Mouse (Mus musculus): Measurements from ENCODE around the gene Fam47e. TPM values are rescaled to one million over a fixed set of nuclear protein-coding genes. Genes with fewer than 3 reads are reported as not detected.

The Fam47e gene
- polyA plus RNA-seq, 1 experiment from 2014 or later = not detected

GRCm38 (mm10) chr5:92607492-92608229 is 52.8 kb downstream of the Fam47e start:
- no peaks in the 10 kb centered on the region for H3K36me3 ChIP-seq (ENCODE audit: control insufficient read depth, insufficient read depth, low read length)
- 88% methylated on average over 5 of the region's 5 CpGs for WGBS
- H3K27me3 ChIP-seq (ENCODE audit: control insufficient read depth, insufficient read depth, low read length) = no peaks in the 10 kb centered on the region
- H3K4me3 ChIP-seq (ENCODE audit: low read depth, low read length) = no peak overlapping the region
- H3K4me1 ChIP-seq (ENCODE audit: control insufficient read depth, insufficient read depth, low read length) = no peaks in the 10 kb centered on the region
- no peak overlapping the region for H3K4me2 ChIP-seq (ENCODE audit: low read depth, severe bottlenecking)
- ATAC-seq (ENCODE audit: insufficient number of reproducible peaks, low FRiP score, low TSS enrichment, low read depth) = no peak
- H3K9me3 ChIP-seq (ENCODE audit: control insufficient read depth, low read length) = no peaks in the 10 kb centered on the region
- H3K27ac ChIP-seq (replicated peaks; ENCODE audit: low read depth, low read length) = no peak overlapping the region
- DNase-seq (ENCODE audit: low spot score) = no peak
- H3K9ac ChIP-seq (ENCODE audit: low read length) = no peak overlapping the region

- H3K4me2 ChIP-seq (ENCODE audit: low read depth, severe bottlenecking) = no peak overlapping the region
- no peak overlapping the region for H3K4me3 ChIP-seq (ENCODE audit: low read depth, low read length)
- H3K36me3 ChIP-seq (ENCODE audit: control insufficient read depth, insufficient read depth, low read length) = no peaks in the 10 kb centered on the region
- WGBS = 89% methylated on average over 4 of the region's 4 CpGs
- ATAC-seq (ENCODE audit: insufficient number of reproducible peaks, low FRiP score, low TSS enrichment, low read depth) = no peak
- H3K27me3 ChIP-seq (ENCODE audit: control insufficient read depth, insufficient read depth, low read length) = no peaks in the 10 kb centered on the region
- no peak for DNase-seq (ENCODE audit: low spot score)
- no peak overlapping the region for H3K9ac ChIP-seq (ENCODE audit: low read length)
- H3K4me1 ChIP-seq (ENCODE audit: control insufficient read depth, insufficient read depth, low read length) = no peaks in the 10 kb centered on the region
- H3K27ac ChIP-seq (replicated peaks; ENCODE audit: low read depth, low read length) = no peak overlapping the region
- no peaks in the 10 kb centered on the region for H3K9me3 ChIP-seq (ENCODE audit: control insufficient read depth, low read length)
Observed at GRCm38 (mm10) chr5:92612756-92613155, 57.9 kb downstream of the Fam47e start.

- DNase-seq (ENCODE audit: low spot score) = no peak
- no peaks in the 10 kb centered on the region for H3K9me3 ChIP-seq (ENCODE audit: control insufficient read depth, low read length)
Observed at GRCm38 (mm10) chr5:92621883-92622282, 67.0 kb downstream of the Fam47e start.

GRCm38 (mm10) chr5:92627896-92628295 is 73.0 kb downstream of the Fam47e start:
- DNase-seq (ENCODE audit: low spot score) = peak; percentile 27
- no peak for ATAC-seq (ENCODE audit: insufficient number of reproducible peaks, low FRiP score, low TSS enrichment, low read depth)
- Histone ChIP-seq H3K4me3 (ENCODE audit: low read depth, low read length) (no peak overlapping the region), H3K36me3 (ENCODE audit: control insufficient read depth, insufficient read depth, low read length) (no peaks in the 10 kb centered on the region), H3K9me3 (ENCODE audit: control insufficient read depth, low read length) (no peaks in the 10 kb centered on the region), H3K9ac (ENCODE audit: low read length) (no peak overlapping the region), H3K27ac (replicated peaks; ENCODE audit: low read depth, low read length) (no peak overlapping the region), H3K4me1 (ENCODE audit: control insufficient read depth, insufficient read depth, low read length) (no peaks in the 10 kb centered on the region), H3K27me3 (ENCODE audit: control insufficient read depth, insufficient read depth, low read length) (no peaks in the 10 kb centered on the region), H3K4me2 (ENCODE audit: low read depth, severe bottlenecking) (no peak overlapping the region)
- WGBS = 43% methylated on average over 7 of the region's 7 CpGs

More at GRCm38 (mm10) chr5:92621883-92622282, 67.0 kb downstream of the Fam47e start:
- H3K9ac ChIP-seq (ENCODE audit: low read length) = no peak overlapping the region
- no peak overlapping the region for H3K4me3 ChIP-seq (ENCODE audit: low read depth, low read length)
- H3K27ac ChIP-seq (replicated peaks; ENCODE audit: low read depth, low read length) = no peak overlapping the region
- ATAC-seq (ENCODE audit: insufficient number of reproducible peaks, low FRiP score, low TSS enrichment, low read depth) = no peak
- 87% methylated on average over 5 of the region's 5 CpGs for WGBS
- H3K4me1 ChIP-seq (ENCODE audit: control insufficient read depth, insufficient read depth, low read length) = no peaks in the 10 kb centered on the region
- no peak overlapping the region for H3K4me2 ChIP-seq (ENCODE audit: low read depth, severe bottlenecking)
- H3K27me3 ChIP-seq (ENCODE audit: control insufficient read depth, insufficient read depth, low read length) = no peaks in the 10 kb centered on the region
- H3K36me3 ChIP-seq (ENCODE audit: control insufficient read depth, insufficient read depth, low read length) = no peaks in the 10 kb centered on the region

GRCm38 (mm10) chr5:92633526-92633925 is 78.7 kb downstream of the Fam47e start:
- Histone ChIP-seq H3K27me3 (ENCODE audit: control insufficient read depth, insufficient read depth, low read length) (no peaks in the 10 kb centered on the region), H3K4me2 (ENCODE audit: low read depth, severe bottlenecking) (no peak overlapping the region), H3K4me1 (ENCODE audit: control insufficient read depth, insufficient read depth, low read length) (no peaks in the 10 kb centered on the region), H3K27ac (replicated peaks; ENCODE audit: low read depth, low read length) (no peak overlapping the region), H3K4me3 (ENCODE audit: low read depth, low read length) (no peak overlapping the region), H3K9ac (ENCODE audit: low read length) (no peak overlapping the region), H3K36me3 (ENCODE audit: control insufficient read depth, insufficient read depth, low read length) (no peaks in the 10 kb centered on the region), H3K9me3 (ENCODE audit: control insufficient read depth, low read length) (no peaks in the 10 kb centered on the region)
- 66% methylated on average over 4 of the region's 4 CpGs for WGBS
- ATAC-seq (ENCODE audit: insufficient number of reproducible peaks, low FRiP score, low TSS enrichment, low read depth) (no peak), DNase-seq (ENCODE audit: low spot score) (no peak)

GRCm38 (mm10) chr5:92634916-92635315 is 80.0 kb downstream of the Fam47e start:
- H3K27me3 ChIP-seq (ENCODE audit: control insufficient read depth, insufficient read depth, low read length) = no peaks in the 10 kb centered on the region
- H3K9ac ChIP-seq (ENCODE audit: low read length) = no peak overlapping the region
- H3K4me3 ChIP-seq (ENCODE audit: low read depth, low read length) = no peak overlapping the region
- H3K27ac ChIP-seq (replicated peaks; ENCODE audit: low read depth, low read length) = no peak overlapping the region
- no peaks in the 10 kb centered on the region for H3K36me3 ChIP-seq (ENCODE audit: control insufficient read depth, insufficient read depth, low read length)
- no peak overlapping the region for H3K4me2 ChIP-seq (ENCODE audit: low read depth, severe bottlenecking)
- no peak for DNase-seq (ENCODE audit: low spot score)
- H3K4me1 ChIP-seq (ENCODE audit: control insufficient read depth, insufficient read depth, low read length) = no peaks in the 10 kb centered on the region
- no peaks in the 10 kb centered on the region for H3K9me3 ChIP-seq (ENCODE audit: control insufficient read depth, low read length)
- ATAC-seq (ENCODE audit: insufficient number of reproducible peaks, low FRiP score, low TSS enrichment, low read depth) = no peak
- 80% methylated on average over 3 of the region's 3 CpGs for WGBS

- DNase-seq (ENCODE audit: low spot score) = no peak
- Histone ChIP-seq H3K27me3 (ENCODE audit: control insufficient read depth, insufficient read depth, low read length) (no peaks in the 10 kb centered on the region), H3K4me1 (ENCODE audit: control insufficient read depth, insufficient read depth, low read length) (no peaks in the 10 kb centered on the region), H3K36me3 (ENCODE audit: control insufficient read depth, insufficient read depth, low read length) (no peaks in the 10 kb centered on the region), H3K9ac (ENCODE audit: low read length) (no peak overlapping the region), H3K27ac (replicated peaks; ENCODE audit: low read depth, low read length) (no peak overlapping the region), H3K9me3 (ENCODE audit: control insufficient read depth, low read length) (no peaks in the 10 kb centered on the region), H3K4me3 (ENCODE audit: low read depth, low read length) (no peak overlapping the region), H3K4me2 (ENCODE audit: low read depth, severe bottlenecking) (no peak overlapping the region)
- ATAC-seq (ENCODE audit: insufficient number of reproducible peaks, low FRiP score, low TSS enrichment, low read depth) = no peak
- 83% methylated on average over 5 of the region's 5 CpGs for WGBS
Observed at GRCm38 (mm10) chr5:92635891-92636290, 81.0 kb downstream of the Fam47e start.

GRCm38 (mm10) chr5:92640861-92641260 is 86.0 kb downstream of the Fam47e start:
- Histone ChIP-seq H3K4me1 (ENCODE audit: control insufficient read depth, insufficient read depth, low read length) (no peaks in the 10 kb centered on the region), H3K27me3 (ENCODE audit: control insufficient read depth, insufficient read depth, low read length) (no peaks in the 10 kb centered on the region), H3K9ac (ENCODE audit: low read length) (no peak overlapping the region), H3K9me3 (ENCODE audit: control insufficient read depth, low read length) (no peaks in the 10 kb centered on the region), H3K27ac (replicated peaks; ENCODE audit: low read depth, low read length) (no peak overlapping the region), H3K4me2 (ENCODE audit: low read depth, severe bottlenecking) (no peak overlapping the region), H3K36me3 (ENCODE audit: control insufficient read depth, insufficient read depth, low read length) (no peaks in the 10 kb centered on the region), H3K4me3 (ENCODE audit: low read depth, low read length) (no peak overlapping the region)
- 84% methylated on average over 3 of the region's 3 CpGs for WGBS
- DNase-seq (ENCODE audit: low spot score) (no peak), ATAC-seq (ENCODE audit: insufficient number of reproducible peaks, low FRiP score, low TSS enrichment, low read depth) (no peak)

Data from limb, embryonic 11.5 days (tissue).